Mouse (Mus musculus) liver, postnatal 0 days (tissue): ENCODE measurements at regions not wholly inside any gene's neighbourhood (a gene's known extent, or its start where the extent isn't known, plus 50 kb on each side); places are given as distances from the start of the nearest gene placed in this dataset.

Experiments
- ATAC-seq: fragments of 200-750 bp; cut with Nextera tagmentation; 2 replicates; pipeline ENCODE4 v1.8.0; 2017; ENCODE audit warnings: mild to moderate bottlenecking, moderate library complexity
- DNase-seq: peaks from one replicate; pipeline ENCODE4 v3.0.0-alpha.2; 2016
- H3K27ac ChIP-seq: fragments of 300-500 bp; sonication (generic); 2 replicates; pipeline ENCODE4 v1.5.1; 2014; ENCODE audit warnings: antibody characterized with exemption, moderate library complexity, mild to moderate bottlenecking, low read depth
- H3K27me3 ChIP-seq: fragments of 300-500 bp; sonication (generic); 2 replicates; pipeline ENCODE4 v1.6.1; 2014; ENCODE audit warnings: low read length, control low read depth, mixed read lengths; ENCODE audit not compliant: insufficient read depth
- H3K36me3 ChIP-seq: fragments of 300-500 bp; sonication (generic); replicated peaks from 2 replicates; pipeline ENCODE4 v1.6.1; 2014; ENCODE audit warnings: mild to moderate bottlenecking, control low read depth, low read length, moderate library complexity, mixed read lengths; ENCODE audit not compliant: insufficient read depth
- H3K4me1 ChIP-seq: fragments of 300-500 bp; sonication (generic); 2 replicates; pipeline ENCODE4 v1.6.1; 2014; ENCODE audit warnings: antibody characterized with exemption, mild to moderate bottlenecking, control low read depth; ENCODE audit not compliant: insufficient read depth
- H3K4me2 ChIP-seq: fragments of 300-500 bp; sonication (generic); 2 replicates; pipeline ENCODE4 v1.6.1; 2014; ENCODE audit warnings: low read depth, mild to moderate bottlenecking, low read length, moderate library complexity, mixed read lengths
- H3K4me3 ChIP-seq: fragments of 300-500 bp; sonication (generic); 2 replicates; pipeline ENCODE4 v1.5.1; 2014; ENCODE audit warnings: low read depth, low read length
- H3K9ac ChIP-seq: fragments of 300-500 bp; sonication (generic); replicated peaks from 2 replicates; pipeline ENCODE4 v1.6.1; 2014; ENCODE audit warnings: mild to moderate bottlenecking, moderate library complexity
- H3K9me3 ChIP-seq: fragments of 300-500 bp; sonication (generic); 2 replicates; pipeline ENCODE4 v1.6.1; 2016; ENCODE audit warnings: mild to moderate bottlenecking, control low read depth, low read length, mixed read lengths
- CTCF ChIP-seq: sonication (generic); IDR thresholded peaks from 2 replicates; pipeline ENCODE4 v1.5.1; 2016; ENCODE audit warnings: antibody characterized with exemption, low read depth
- EP300 ChIP-seq: IDR thresholded peaks from 2 replicates; pipeline ENCODE4 v1.6.1; 2016; ENCODE audit warnings: antibody characterized with exemption, low read depth, mild to moderate bottlenecking
- whole genome bisulfite sequencing: fragments of 180-500 bp; shearing (Covaris S2); extraction: QIAGEN DNeasy Blood & Tissue Kit; methylation state at CpG from one replicate; pipeline ENCODE4 v1.1.7; 2014; ENCODE audit not compliant: insufficient replicate concordance; 5-methylcytosine and 5-hydroxymethylcytosine counted together

GRCm38 (mm10) chr3:21530862-21531261 lies 545.6 kb upstream of the Tbl1xr1 start:
- H3K4me2 ChIP-seq, result no peak overlapping the region
- no peaks in the 10 kb centered on the region for H3K9me3 ChIP-seq
- no peak for TF ChIP-seq EP300
- no peak overlapping the region for H3K4me3 ChIP-seq
- no peak overlapping the region for H3K27ac ChIP-seq
- H3K36me3 ChIP-seq, result no peaks in the 10 kb centered on the region
- ATAC-seq (no peak), DNase-seq (no peak)
- H3K4me1 ChIP-seq, result no peaks in the 10 kb centered on the region
- no peaks in the 10 kb centered on the region for H3K27me3 ChIP-seq
- 32% methylated on average over 5 of the region's 5 CpGs for WGBS
- H3K9ac ChIP-seq, result no peak overlapping the region

- H3K4me3 ChIP-seq, result no peak overlapping the region
- ATAC-seq (no peak), DNase-seq (no peak)
- 68% methylated on average over 2 of the region's 2 CpGs for WGBS
- H3K27me3 ChIP-seq, result no peaks in the 10 kb centered on the region
- H3K9ac ChIP-seq, result no peak overlapping the region
- no peak overlapping the region for H3K4me2 ChIP-seq
- H3K36me3 ChIP-seq, result no peaks in the 10 kb centered on the region
- H3K4me1 ChIP-seq, result no peaks in the 10 kb centered on the region
- no peak for TF ChIP-seq EP300
- no peak for TF ChIP-seq CTCF
- no peaks in the 10 kb centered on the region for H3K9me3 ChIP-seq
- no peak overlapping the region for H3K27ac ChIP-seq
Observed at GRCm38 (mm10) chr3:21539138-21539537, 537.3 kb upstream of the Tbl1xr1 start.

- Histone ChIP-seq H3K9ac (no peak overlapping the region), H3K4me3 (no peak overlapping the region), H3K4me1 (no peaks in the 10 kb centered on the region), H3K27ac (no peak overlapping the region), H3K36me3 (no peaks in the 10 kb centered on the region), H3K27me3 (no peaks in the 10 kb centered on the region), H3K9me3 (no peaks in the 10 kb centered on the region), H3K4me2 (no peak overlapping the region)
- DNase-seq (no peak), ATAC-seq (no peak)
- TF ChIP-seq EP300 (no peak), CTCF (no peak)
- WGBS, result 59% methylated on average over 2 of the region's 2 CpGs
Observed at GRCm38 (mm10) chr3:21544456-21544855, 532.0 kb upstream of the Tbl1xr1 start.

- Histone ChIP-seq H3K27me3 (no peaks in the 10 kb centered on the region), H3K36me3 (no peaks in the 10 kb centered on the region), H3K4me1 (no peaks in the 10 kb centered on the region), H3K4me2 (no peak overlapping the region), H3K9ac (no peak overlapping the region), H3K9me3 (no peaks in the 10 kb centered on the region), H3K27ac (no peak overlapping the region), H3K4me3 (no peak overlapping the region)
- no peak for TF ChIP-seq EP300
- no peak for TF ChIP-seq CTCF
- no peak for ATAC-seq
- DNase-seq, result no peak
- WGBS, result 70% methylated on average over 5 of the region's 5 CpGs
Observed at GRCm38 (mm10) chr3:21545156-21545893, 531.1 kb upstream of the Tbl1xr1 start.

- Histone ChIP-seq H3K9ac (no peak overlapping the region), H3K27me3 (no peaks in the 10 kb centered on the region), H3K4me3 (no peak overlapping the region), H3K27ac (no peak overlapping the region), H3K9me3 (no peaks in the 10 kb centered on the region), H3K36me3 (no peaks in the 10 kb centered on the region), H3K4me2 (no peak overlapping the region), H3K4me1 (no peaks in the 10 kb centered on the region)
- no peak for ATAC-seq
- no peak for DNase-seq
- TF ChIP-seq EP300 (no peak), CTCF (no peak)
- 71% methylated on average over 2 of the region's 2 CpGs for WGBS
Observed at GRCm38 (mm10) chr3:21546411-21546810, 530.0 kb upstream of the Tbl1xr1 start.

GRCm38 (mm10) chr3:21549671-21550070 lies 526.8 kb upstream of the Tbl1xr1 start:
- ATAC-seq (no peak), DNase-seq (no peak)
- no peak overlapping the region for H3K9ac ChIP-seq
- no peak overlapping the region for H3K4me3 ChIP-seq
- H3K36me3 ChIP-seq, result no peaks in the 10 kb centered on the region
- no peaks in the 10 kb centered on the region for H3K27me3 ChIP-seq
- no peak for TF ChIP-seq CTCF
- TF ChIP-seq EP300, result no peak
- no peaks in the 10 kb centered on the region for H3K9me3 ChIP-seq
- WGBS, result 46% methylated on average over 4 of the region's 4 CpGs
- H3K4me1 ChIP-seq, result no peaks in the 10 kb centered on the region
- no peak overlapping the region for H3K4me2 ChIP-seq
- H3K27ac ChIP-seq, result no peak overlapping the region
